Mouse (Mus musculus) liver, embryonic 16.5 days (tissue): ENCODE results near the gene Rnf208. TPM values are rescaled to one million over a fixed set of nuclear protein-coding genes. Genes with fewer than 3 reads are reported as not detected.

Source experiments
- ATAC-seq: fragments of 200-750 bp; cut with Nextera tagmentation; 2 replicates; pipeline ENCODE4 v1.8.0; 2017; ENCODE audit warnings: low read depth, mild to moderate bottlenecking, moderate number of reproducible peaks, moderate library complexity
- H3K27ac ChIP-seq: fragments of 300-500 bp; sonication (generic); 2 replicates; pipeline ENCODE4 v1.5.1; 2014; ENCODE audit warnings: mild to moderate bottlenecking, low read length
- H3K27me3 ChIP-seq: fragments of 300-500 bp; sonication (generic); 2 replicates; pipeline ENCODE4 v1.6.1; 2014; ENCODE audit warnings: low read depth, low read length, mixed read lengths; ENCODE audit not compliant: control insufficient read depth, insufficient read depth
- H3K36me3 ChIP-seq: fragments of 300-500 bp; sonication (generic); 2 replicates; pipeline ENCODE4 v1.6.1; 2014; ENCODE audit warnings: mild to moderate bottlenecking; ENCODE audit not compliant: control insufficient read depth, insufficient read depth
- H3K4me1 ChIP-seq: fragments of 300-500 bp; sonication (generic); 2 replicates; pipeline ENCODE4 v1.6.1; 2014; ENCODE audit warnings: low read depth, low read length, mixed read lengths; ENCODE audit not compliant: control insufficient read depth
- H3K4me2 ChIP-seq: fragments of 300-500 bp; sonication (generic); 2 replicates; pipeline ENCODE4 v1.6.1; 2014; ENCODE audit warnings: low read depth, low read length, mixed read lengths
- H3K4me3 ChIP-seq: fragments of 300-500 bp; sonication (generic); 2 replicates; pipeline ENCODE4 v1.5.1; 2014; ENCODE audit warnings: low read depth, mild to moderate bottlenecking, low read length
- H3K9ac ChIP-seq: fragments of 300-500 bp; sonication (generic); 2 replicates; pipeline ENCODE4 v1.6.1; 2014; ENCODE audit warnings: low read depth, low read length
- H3K9me3 ChIP-seq: fragments of 300-500 bp; sonication (generic); replicated peaks from 2 replicates; pipeline ENCODE4 v1.6.1; 2016; ENCODE audit warnings: low read length; ENCODE audit not compliant: control insufficient read depth
- WGBS: fragments of 180-500 bp; shearing (Covaris S2); extraction: QIAGEN DNeasy Blood & Tissue Kit; methylation state at CpG from one replicate; pipeline ENCODE4 v1.1.7; 2014; ENCODE audit not compliant: insufficient replicate concordance; 5-methylcytosine and 5-hydroxymethylcytosine counted together
- polyA plus RNA-seq: library from polyadenylated mRNA; unstranded; fragments of >200 nt; fragmentation: Nextera tagmentation; extraction: Ambion mirVana; gene quantifications from 2 replicates; pipeline ENCODE4 v1.2.1, GENCODE M21; 2015

Rnf208 gene
- polyA plus RNA-seq, 1 experiment from 2014 or later = 0.77 TPM

DNA sequence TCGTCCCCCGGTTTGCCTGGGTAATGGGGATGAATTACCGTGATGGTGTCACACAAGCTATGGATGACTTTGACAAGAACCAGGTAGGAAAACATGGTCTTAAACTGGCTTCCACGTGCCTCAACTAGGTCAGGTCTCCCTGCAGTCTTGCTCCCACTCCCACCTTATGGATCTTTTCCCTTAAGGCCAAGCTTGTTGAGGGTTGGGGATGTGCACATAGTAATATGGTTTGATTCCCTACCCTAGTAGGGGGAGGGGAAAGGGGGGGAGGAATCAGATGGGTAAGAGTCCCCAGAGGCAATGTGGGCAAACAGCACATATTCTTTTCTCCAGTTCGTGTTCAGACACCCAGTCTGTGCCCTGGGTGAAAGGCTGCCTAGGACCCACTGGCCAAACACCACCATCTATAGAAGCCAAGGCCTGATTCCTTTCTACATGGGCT, 20.7 kb upstream of the Rnf208 start:
- no peak for ATAC-seq
- Histone ChIP-seq H3K9ac (no peak overlapping the region), H3K9me3 (no peaks in the 10 kb centered on the region), H3K4me2 (no peak overlapping the region), H3K4me3 (peak overlapping the region; percentile 10; the same call in 1 of the 2 replicates), H3K27me3 (no peaks in the 10 kb centered on the region), H3K36me3 (peaks cover 18% of the 10 kb centered on the region), H3K27ac (no peak overlapping the region), H3K4me1 (peaks cover 18% of the 10 kb centered on the region)
- 67% methylated on average over 5 of the region's 5 CpGs for WGBS

DNA sequence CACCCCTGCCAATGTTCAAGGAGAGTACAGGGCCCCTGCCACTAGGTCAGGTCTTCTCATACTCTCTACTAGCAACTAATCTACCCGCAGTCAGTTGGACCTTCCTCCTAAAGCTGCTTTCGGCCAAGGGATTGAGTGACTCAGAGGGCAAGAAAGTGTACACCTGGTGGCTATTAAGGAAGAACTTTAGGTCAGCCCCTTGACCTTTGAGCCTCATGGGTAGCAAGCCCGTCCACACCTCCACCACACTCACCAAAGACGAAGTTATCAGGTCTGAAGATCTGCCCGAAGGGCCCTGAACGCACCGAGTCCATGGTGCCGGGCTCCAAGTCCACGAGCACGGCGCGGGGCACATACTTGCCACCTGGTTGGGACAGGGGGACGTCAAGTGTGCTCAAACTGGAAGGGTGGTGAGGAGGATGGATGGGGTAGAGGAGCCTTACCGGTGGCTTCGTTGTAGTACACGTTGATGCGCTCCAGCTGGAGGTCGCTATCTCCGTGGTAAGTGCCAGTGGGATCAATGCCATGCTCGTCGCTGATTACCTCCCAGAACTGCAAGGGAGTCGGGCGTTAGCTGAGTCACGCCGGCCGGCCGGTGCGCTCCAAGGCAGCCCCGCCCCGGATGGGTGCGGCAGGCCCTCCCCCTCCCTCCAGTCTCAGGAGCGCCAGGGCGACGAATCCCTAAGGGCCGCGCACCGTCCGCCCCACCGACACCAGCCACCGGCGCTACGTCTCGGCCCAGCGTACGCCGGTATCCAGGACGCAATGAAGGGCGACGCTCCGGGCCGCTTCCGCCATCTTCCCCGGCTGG, 18.2 kb upstream of the Rnf208 start:
- no peaks in the 10 kb centered on the region for H3K27me3 ChIP-seq
- no peaks in the 10 kb centered on the region for H3K9me3 ChIP-seq
- H3K4me1 ChIP-seq = peaks cover 27% of the 10 kb centered on the region
- H3K9ac ChIP-seq = peak overlapping the region; percentile 93
- H3K27ac ChIP-seq = peak overlapping the region; percentile 100
- WGBS = under 1% methylated on average over 52 of the region's 53 CpGs
- H3K36me3 ChIP-seq = peaks cover 18% of the 10 kb centered on the region
- peak; percentile 75 for ATAC-seq
- H3K4me2 ChIP-seq = peak overlapping the region; percentile 71
- peak overlapping the region; percentile 81 for H3K4me3 ChIP-seq

DNA sequence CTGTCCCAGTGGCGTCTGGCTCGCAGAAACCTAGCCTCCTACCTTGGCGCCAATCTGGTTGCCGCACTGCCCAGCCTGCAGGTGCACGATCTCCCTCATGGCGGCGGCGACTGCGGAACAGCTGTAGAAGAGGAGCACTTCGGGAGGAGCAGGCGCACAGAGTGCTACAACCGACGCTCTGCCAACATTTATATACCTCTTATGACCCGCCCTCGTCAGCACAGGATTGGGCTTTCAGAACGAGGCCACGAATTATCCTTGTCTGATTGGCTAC, 17.6 kb upstream of the Rnf208 start, which contains the start of gene Tubb4b:
TSS of gene Tubb4b (minus strand) at position 211 of the 274 bp plus-strand sequence.
- no peak for ATAC-seq
- Histone ChIP-seq H3K9ac (peak within 1 kb of the TSS; percentile 93), H3K4me1 (peaks cover 29% of the 10 kb centered on the region), H3K4me3 (peak within 1 kb of the TSS; percentile 81), H3K9me3 (no peaks in the 10 kb centered on the region), H3K27me3 (no peaks in the 10 kb centered on the region), H3K27ac (peak within 1 kb of the TSS; percentile 100), H3K4me2 (peak within 1 kb of the TSS; percentile 73), H3K36me3 (peaks cover 18% of the 10 kb centered on the region)
- 0% methylated on average over 17 of the region's 17 CpGs for WGBS

DNA sequence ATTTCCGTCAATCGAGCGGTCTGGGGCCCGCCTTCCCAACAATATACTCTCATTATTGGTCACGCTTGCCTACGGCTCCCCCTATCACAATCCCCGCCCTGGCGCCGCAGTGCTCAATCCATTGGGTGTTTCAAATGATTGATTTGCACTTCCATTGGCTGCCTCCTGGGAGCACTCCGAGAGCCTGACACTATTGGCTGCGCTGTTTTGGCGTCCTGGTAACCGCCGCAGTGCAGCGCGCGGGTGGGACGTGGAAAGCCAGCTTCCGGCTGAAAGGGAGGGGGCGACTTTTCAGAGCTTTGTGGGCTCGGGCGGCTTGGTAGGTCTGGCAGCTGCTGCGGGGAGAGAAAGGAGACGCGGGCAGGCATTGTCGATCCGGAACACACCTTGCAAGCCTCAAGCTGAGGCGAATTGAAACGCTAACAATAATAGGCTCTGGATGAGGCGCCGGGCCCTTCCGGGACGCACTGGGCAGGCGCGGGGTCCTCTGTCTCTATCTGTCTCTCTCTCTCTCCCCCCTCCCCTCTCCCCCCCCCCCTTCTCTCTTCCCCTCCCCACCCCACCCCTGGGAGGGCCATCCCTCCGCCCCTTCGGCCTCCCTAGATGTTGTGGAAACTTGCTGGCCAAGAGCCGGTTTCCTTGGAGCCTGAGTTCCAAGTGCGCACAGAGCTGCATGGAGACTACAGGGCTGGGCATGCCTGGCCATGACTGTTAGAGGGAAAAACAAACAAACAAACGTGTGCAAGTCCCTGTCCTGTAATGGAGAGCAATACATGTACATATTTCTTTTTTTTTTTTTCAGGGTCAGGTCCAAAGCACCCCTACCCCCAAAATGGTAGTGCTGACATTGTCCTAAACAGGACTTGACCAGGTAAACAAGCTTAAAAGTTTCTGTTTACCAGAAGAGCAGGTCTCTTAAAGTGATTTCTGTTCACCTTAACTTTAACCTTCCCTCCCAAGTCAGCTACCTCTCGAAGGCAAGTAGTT, 17.0 kb upstream of the Rnf208 start:
- Histone ChIP-seq H3K9me3 (no peaks in the 10 kb centered on the region), H3K4me3 (peak overlapping the region; percentile 81), H3K4me1 (peaks cover 29% of the 10 kb centered on the region), H3K36me3 (peaks cover 18% of the 10 kb centered on the region), H3K4me2 (peak overlapping the region; percentile 73), H3K27ac (peak overlapping the region; percentile 99), H3K27me3 (no peaks in the 10 kb centered on the region), H3K9ac (peak overlapping the region; percentile 83)
- peak; percentile 89 for ATAC-seq
- WGBS = 2% methylated on average over 41 of the region's 41 CpGs

DNA sequence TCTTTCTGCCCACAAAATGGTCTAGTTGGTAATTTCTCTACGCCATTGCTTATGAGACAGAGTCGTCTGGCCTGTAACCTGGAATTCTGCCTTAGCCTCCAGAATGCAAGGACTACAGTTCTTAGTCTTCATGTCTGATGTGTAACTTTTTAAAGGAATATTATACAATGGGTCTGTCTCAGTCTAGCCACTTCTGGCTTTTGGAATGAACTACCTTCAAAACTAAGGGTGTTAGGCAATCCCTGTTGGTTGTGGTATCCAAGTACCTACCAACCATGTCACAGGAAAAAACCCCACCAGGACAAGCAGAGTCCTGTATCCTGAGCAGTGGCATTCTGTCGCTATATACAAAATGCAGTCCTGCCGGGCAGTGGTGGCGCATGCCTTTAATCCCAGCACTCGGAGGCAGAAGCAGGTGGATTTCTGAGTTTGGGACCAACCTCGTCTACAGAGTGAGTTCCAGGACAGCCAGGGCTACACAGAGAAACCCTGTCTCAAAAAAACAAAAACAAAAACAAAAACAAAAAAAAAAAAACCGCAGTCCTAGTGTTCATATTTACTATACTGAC, 16.2 kb upstream of the Rnf208 start:
- Histone ChIP-seq H3K27ac (peak overlapping the region; percentile 99), H3K36me3 (peaks cover 18% of the 10 kb centered on the region), H3K4me2 (peak overlapping the region; percentile 73), H3K4me1 (peaks cover 29% of the 10 kb centered on the region), H3K4me3 (peak overlapping the region; percentile 78), H3K9ac (peak overlapping the region; percentile 83), H3K27me3 (no peaks in the 10 kb centered on the region), H3K9me3 (no peaks in the 10 kb centered on the region)
- 80% methylated on average over 8 of the region's 8 CpGs for WGBS
- no peak for ATAC-seq

DNA sequence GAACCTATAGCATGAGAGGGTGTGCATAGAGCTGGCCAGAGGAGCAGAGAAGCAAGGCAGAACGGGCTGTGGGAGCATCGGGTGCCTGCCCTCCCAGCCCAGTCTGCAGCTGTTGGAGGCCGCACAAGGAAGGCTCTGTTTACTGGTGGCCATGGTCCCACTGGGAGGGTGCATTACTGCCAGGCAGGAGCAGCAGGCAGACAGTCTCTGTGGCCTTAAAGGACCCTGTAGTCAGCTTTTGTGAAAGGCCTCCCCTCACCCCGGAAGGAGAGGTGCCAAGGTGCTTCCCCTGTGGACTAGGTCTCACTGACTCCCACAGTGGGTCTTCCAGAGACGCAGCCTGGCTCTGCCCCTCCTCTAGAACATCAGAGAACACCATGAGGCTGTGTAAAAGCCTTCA, 15.2 kb upstream of the Rnf208 start:
- no peak overlapping the region for H3K4me3 ChIP-seq
- peaks cover 23% of the 10 kb centered on the region for H3K4me1 ChIP-seq
- 85% methylated on average over 5 of the region's 5 CpGs for WGBS
- no peaks in the 10 kb centered on the region for H3K27me3 ChIP-seq
- no peak overlapping the region for H3K4me2 ChIP-seq
- H3K36me3 ChIP-seq = peaks cover 12% of the 10 kb centered on the region
- no peak overlapping the region; the same call in 1 of the 2 replicates for H3K9ac ChIP-seq
- H3K9me3 ChIP-seq = no peaks in the 10 kb centered on the region
- no peak overlapping the region; the same call in 1 of the 2 replicates for H3K27ac ChIP-seq
- ATAC-seq = no peak

DNA sequence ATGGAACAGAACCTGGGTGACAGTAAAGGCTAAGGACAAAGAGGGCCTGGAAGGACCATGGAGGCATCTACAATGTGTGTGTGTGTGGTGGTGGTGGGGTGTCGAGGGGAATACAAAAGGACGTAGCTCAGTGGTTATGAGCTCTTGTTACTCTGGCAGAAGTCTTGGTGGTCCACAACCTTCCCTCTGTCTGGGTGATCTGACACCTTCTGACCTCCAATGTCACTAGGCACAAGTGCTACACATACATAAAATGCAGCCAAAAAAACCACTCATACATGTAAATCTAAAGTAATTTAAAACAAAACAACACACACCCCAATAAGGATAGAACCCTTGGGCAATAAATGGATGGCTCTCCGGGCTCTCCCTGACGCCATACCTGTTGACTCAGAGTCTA, 14.6 kb upstream of the Rnf208 start:
- Histone ChIP-seq H3K36me3 (peaks cover 8% of the 10 kb centered on the region; the same call in 1 of the 2 replicates), H3K27me3 (no peaks in the 10 kb centered on the region), H3K9me3 (no peaks in the 10 kb centered on the region), H3K9ac (no peak overlapping the region), H3K27ac (no peak overlapping the region), H3K4me2 (no peak overlapping the region), H3K4me1 (peaks cover 22% of the 10 kb centered on the region), H3K4me3 (no peak overlapping the region)
- 84% methylated on average over 4 of the region's 4 CpGs for WGBS
- no peak for ATAC-seq

DNA sequence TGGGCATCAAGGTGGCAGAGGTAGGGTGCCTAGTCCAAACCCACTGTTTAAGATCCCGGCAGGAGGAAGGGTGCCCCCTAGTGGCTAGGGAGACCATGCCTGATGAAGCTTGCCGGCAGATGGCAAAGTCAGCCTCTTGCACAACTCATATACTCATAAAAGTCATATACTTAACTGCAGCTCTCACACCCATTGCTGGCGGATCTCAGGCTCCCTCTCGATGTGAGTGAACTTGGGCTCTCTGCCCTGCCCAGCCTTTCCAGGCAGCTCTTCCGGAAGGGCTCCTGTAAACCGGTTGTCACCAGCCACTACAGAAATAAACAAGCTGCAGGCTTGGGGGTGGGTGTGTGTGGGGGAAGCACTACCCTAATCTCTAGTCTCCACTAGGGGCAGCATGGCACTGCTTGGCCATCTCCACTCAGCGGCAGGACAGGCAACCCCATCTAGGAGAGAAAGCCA, 13.6 kb upstream of the Rnf208 start:
- Histone ChIP-seq H3K9me3 (no peaks in the 10 kb centered on the region), H3K9ac (peak overlapping the region; percentile 60), H3K27me3 (no peaks in the 10 kb centered on the region; the same call in 1 of the 2 replicates), H3K4me2 (peak overlapping the region; percentile 77), H3K4me1 (peaks cover 17% of the 10 kb centered on the region), H3K27ac (peak overlapping the region; percentile 82), H3K4me3 (peak overlapping the region; percentile 54), H3K36me3 (peaks cover 4% of the 10 kb centered on the region; the same call in 1 of the 2 replicates)
- ATAC-seq = no peak
- 0% methylated on average over 7 of the region's 7 CpGs for WGBS
